Mouse (Mus musculus) myocyte (in vitro differentiated cells): ENCODE measurements at regions not wholly inside any gene's neighbourhood (a gene's known extent, or its start where the extent isn't known, plus 50 kb on each side); places are given as distances from the start of the nearest gene placed in this dataset.
A peak's percentile ranks its signal among the peaks of the same experiment; 100 is the strongest.

Source experiments
- H3K27me3 ChIP-seq: one replicate; pipeline ENCODE4 v1.6.1; 2011; ENCODE audit not compliant: control insufficient read depth, insufficient read depth, insufficient read length
- H3K36me3 ChIP-seq: one replicate; pipeline ENCODE4 v1.6.1; 2011; ENCODE audit not compliant: control insufficient read depth, insufficient read depth
- H3K4me2 ChIP-seq: one replicate; pipeline ENCODE4 v1.6.1; 2011; ENCODE audit warnings: low read depth, control low read depth
- H3K4me3 ChIP-seq: one replicate; pipeline ENCODE4 v1.5.1; 2011; ENCODE audit warnings: mild to moderate bottlenecking, control low read depth, moderate library complexity
- H3K79me2 ChIP-seq: one replicate; pipeline ENCODE4 v1.6.1; 2011; ENCODE audit not compliant: control insufficient read depth, insufficient read depth
- H3ac ChIP-seq: one replicate; pipeline ENCODE4 v1.6.1; 2011; ENCODE audit not compliant: control insufficient read depth, insufficient read length
- CEBPB ChIP-seq: IDR thresholded peaks from 2 replicates; pipeline ENCODE4 v1.6.1; 2011; ENCODE audit warnings: mild to moderate bottlenecking, moderate library complexity; ENCODE audit not compliant: poor library complexity, insufficient read depth, severe bottlenecking
- E2F4 ChIP-seq: IDR thresholded peaks from one replicate; pipeline ENCODE4 v1.6.1; 2011; ENCODE audit warnings: mild to moderate bottlenecking, control low read depth, moderate library complexity; ENCODE audit not compliant: insufficient read depth
- MAX ChIP-seq: IDR thresholded peaks from one replicate; pipeline ENCODE4 v1.6.1; 2011; ENCODE audit warnings: low read depth, mild to moderate bottlenecking, control low read depth
- MYOD1 ChIP-seq, 3 experiments: IDR thresholded peaks; one replicate each; pipeline ENCODE4 v1.6.1; 2011; ENCODE audit warnings: control low read depth in 2 of 3, low read depth in 2 of 3, mild to moderate bottlenecking in 2 of 3, moderate library complexity in 1 of 3; ENCODE audit not compliant: insufficient read length in 2 of 3, control insufficient read depth in 1 of 3
- MYOG ChIP-seq, 3 experiments: IDR thresholded peaks; one replicate each; pipeline ENCODE4 v1.6.1; 2011; ENCODE audit warnings: control low read depth in 2 of 3, low read depth in 2 of 3, mild to moderate bottlenecking in 2 of 3; ENCODE audit not compliant: insufficient read length in 2 of 3, control insufficient read depth in 1 of 3, insufficient read depth in 1 of 3
- POLR2A ChIP-seq: IDR thresholded peaks from one replicate; pipeline ENCODE4 v1.6.1; 2011; ENCODE audit warnings: low read depth, mild to moderate bottlenecking, control low read depth, moderate library complexity; ENCODE audit not compliant: insufficient read length
- POLR2AphosphoS2 ChIP-seq: IDR thresholded peaks from one replicate; pipeline ENCODE4 v1.6.1; 2011; ENCODE audit warnings: low read depth, control low read depth; ENCODE audit not compliant: insufficient read length
- REST ChIP-seq: IDR thresholded peaks from one replicate; pipeline ENCODE4 v1.6.1; 2011; ENCODE audit warnings: mild to moderate bottlenecking, control low read depth, moderate library complexity; ENCODE audit not compliant: insufficient read depth, insufficient read length
- SRF ChIP-seq: IDR thresholded peaks from one replicate; pipeline ENCODE4 v1.6.1; 2011; ENCODE audit warnings: low read depth; ENCODE audit not compliant: control insufficient read depth, insufficient read length
- TCF12 ChIP-seq: IDR thresholded peaks from one replicate; pipeline ENCODE4 v1.6.1; 2011; ENCODE audit warnings: mild to moderate bottlenecking, control low read depth; ENCODE audit not compliant: poor library complexity, insufficient read depth, severe bottlenecking
- TCF3 ChIP-seq: IDR thresholded peaks from one replicate; pipeline ENCODE4 v1.6.1; 2011; ENCODE audit warnings: low read depth, control low read depth; ENCODE audit not compliant: insufficient read length
- USF1 ChIP-seq: IDR thresholded peaks from one replicate; pipeline ENCODE4 v1.6.1; 2011; ENCODE audit warnings: low read depth, mild to moderate bottlenecking, control low read depth, moderate library complexity

GRCm38 (mm10) chrX:156539782-156540181 is 875.3 kb downstream of the Phex start:
- Histone ChIP-seq H3K4me3 (no peak overlapping the region), H3K79me2 (no peaks in the 10 kb centered on the region), H3K36me3 (no peaks in the 10 kb centered on the region), H3K4me2 (no peak overlapping the region), H3ac (no peak overlapping the region), H3K27me3 (no peaks in the 10 kb centered on the region)
- TF ChIP-seq POLR2AphosphoS2 (no peak), CEBPB (no peak), SRF (no peak), TCF3 (no peak), MYOD1 (IDR thresholded peaks at IDR 0.05; ENCODE audit: control insufficient read depth in 1 of 3, insufficient read length in 2 of 3, low read depth in 2 of 3) (no peak), MAX (no peak), POLR2A (no peak), MYOG (IDR thresholded peaks at IDR 0.05; ENCODE audit: control insufficient read depth in 1 of 3, insufficient read depth in 1 of 3, insufficient read length in 2 of 3, low read depth in 2 of 3) (no peak), USF1 (no peak), REST (no peak), E2F4 (no peak), TCF12 (no peak)

- TF ChIP-seq CEBPB = peak; percentile 59; the same call in 1 of the 2 replicates
- no peak for TF ChIP-seq MYOG (IDR thresholded peaks at IDR 0.05; ENCODE audit: control insufficient read depth in 1 of 3, insufficient read depth in 1 of 3, insufficient read length in 2 of 3, low read depth in 2 of 3)
- no peaks in the 10 kb centered on the region for H3K36me3 ChIP-seq
Measured at GRCm38 (mm10) chrX:156537536-156537935, 877.6 kb downstream of the Phex start.

More at GRCm38 (mm10) chrX:156537536-156537935, 877.6 kb downstream of the Phex start:
- Histone ChIP-seq H3K79me2 (no peaks in the 10 kb centered on the region), H3K4me2 (no peak overlapping the region), H3K4me3 (no peak overlapping the region), H3K27me3 (no peaks in the 10 kb centered on the region), H3ac (no peak overlapping the region)
